Mouse (Mus musculus) CD8-positive naive resting alpha-beta T cell, adult 2 months (primary cell): ENCODE data around the gene Pde2a.

Experiments
- DNase-seq, 2 experiments: peaks; one replicate each; pipeline ENCODE4 v3.0.0; 2022; ENCODE audit warnings: low read depth in 2 of 2, low spot score in 2 of 2

The Pde2a gene

DNA sequence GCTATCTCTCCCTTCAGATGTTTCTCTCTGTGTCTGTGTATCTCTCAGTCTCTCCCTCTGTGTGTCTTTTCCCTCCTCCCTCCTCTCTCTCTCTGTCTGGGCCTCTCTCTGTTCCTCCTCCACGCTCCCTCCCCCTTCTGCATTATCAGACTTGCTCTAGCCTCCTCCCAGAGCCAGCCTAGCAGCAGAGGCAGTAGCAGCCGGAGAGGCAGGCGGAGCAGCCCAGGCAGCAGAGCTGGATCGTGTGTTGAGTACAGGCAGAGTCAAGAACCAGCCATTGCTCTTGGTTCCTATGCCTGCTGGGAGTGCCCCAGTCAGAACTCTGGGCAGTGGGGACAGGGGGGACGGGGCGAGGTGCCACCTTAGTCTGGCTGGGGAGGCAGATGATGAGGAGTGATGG, at the start of gene Pde2a:
TSS of gene Pde2a (plus strand) at position 163 of the 400 bp plus-strand sequence.
- DNase-seq: no peak

DNA sequence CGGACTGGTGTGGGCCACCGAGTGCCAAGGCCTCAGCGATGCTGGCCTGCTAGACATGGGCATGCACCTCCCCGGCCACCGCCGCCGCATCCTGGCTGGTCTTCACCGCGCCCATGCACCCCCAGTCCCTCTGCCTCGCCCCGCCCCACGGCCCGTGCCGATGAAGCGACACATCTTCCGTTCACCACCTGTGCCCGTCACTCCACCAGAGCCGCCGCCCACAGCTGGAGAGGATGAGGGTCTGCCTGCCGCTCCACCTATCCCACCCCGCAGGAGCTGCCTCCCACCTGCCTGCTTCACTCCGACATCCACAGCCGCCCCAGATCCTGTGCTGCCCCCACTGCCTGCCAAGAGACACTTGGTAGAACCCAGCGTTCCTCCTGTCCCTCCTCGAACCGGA, 48.4 kb upstream of the Pde2a start:
- no peak for DNase-seq

DNA sequence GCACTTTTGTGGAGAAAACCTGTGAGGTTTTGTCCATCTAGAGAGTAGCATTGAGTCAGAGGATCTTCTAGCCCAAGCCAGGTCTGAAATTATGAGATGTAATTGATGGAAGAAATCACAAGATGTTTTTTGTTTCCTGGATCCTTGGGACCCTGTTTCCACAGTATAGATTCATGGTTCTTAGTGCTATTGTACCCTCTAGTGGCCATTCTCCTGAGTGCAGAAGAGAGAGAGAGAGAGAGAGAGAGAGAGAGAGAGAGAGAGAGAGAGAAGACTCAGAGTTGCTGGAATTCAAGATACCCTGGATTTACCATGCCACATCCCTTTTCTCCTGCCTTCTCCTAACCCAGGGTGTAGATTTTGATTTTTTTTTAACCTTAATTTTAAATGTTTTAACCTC, 47.3 kb upstream of the Pde2a start:
- DNase-seq: peak in 1 of 2 experiments; percentile 51

DNA sequence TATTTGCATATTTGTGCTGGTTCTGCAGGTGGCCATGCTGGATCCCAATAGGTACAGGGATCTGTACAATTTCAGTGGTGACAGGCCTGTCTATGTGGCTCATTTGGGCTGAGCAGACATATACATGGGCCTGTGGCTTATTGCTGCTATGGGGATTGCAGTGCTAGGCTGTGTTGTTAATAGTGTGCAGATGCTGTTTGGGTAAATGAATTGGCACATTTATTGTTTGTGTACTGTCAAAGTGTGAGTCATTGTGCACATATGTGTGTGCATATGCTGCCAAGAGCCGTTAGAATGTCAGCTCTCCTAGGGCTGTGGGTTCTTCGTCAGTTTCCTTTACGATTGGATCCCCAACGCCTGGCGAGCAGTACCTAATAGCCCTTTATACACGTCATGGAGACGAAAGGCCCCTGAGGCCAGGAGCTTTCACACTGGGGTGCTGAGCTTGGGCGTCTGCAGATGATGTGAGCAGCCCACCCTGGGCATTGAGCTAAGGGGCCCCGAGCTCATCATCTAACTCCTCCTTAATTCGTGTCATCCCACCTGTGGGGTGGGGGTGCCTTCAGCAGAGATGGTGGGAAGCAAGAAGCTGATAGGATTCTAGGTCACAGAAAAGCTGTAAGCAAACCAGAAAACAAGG, 44.7 kb upstream of the Pde2a start:
- no peak for DNase-seq

- peak; percentile 72 to 86 for DNase-seq
Observed at GRCm38 (mm10) chr7:101377741-101378262, 43.7 kb upstream of the Pde2a start.

GRCm38 (mm10) chr7:101378285-101378684, 43.2 kb upstream of the Pde2a start:
- no peak for DNase-seq

GRCm38 (mm10) chr7:101378796-101379465, 42.6 kb upstream of the Pde2a start:
- no peak for DNase-seq

DNA sequence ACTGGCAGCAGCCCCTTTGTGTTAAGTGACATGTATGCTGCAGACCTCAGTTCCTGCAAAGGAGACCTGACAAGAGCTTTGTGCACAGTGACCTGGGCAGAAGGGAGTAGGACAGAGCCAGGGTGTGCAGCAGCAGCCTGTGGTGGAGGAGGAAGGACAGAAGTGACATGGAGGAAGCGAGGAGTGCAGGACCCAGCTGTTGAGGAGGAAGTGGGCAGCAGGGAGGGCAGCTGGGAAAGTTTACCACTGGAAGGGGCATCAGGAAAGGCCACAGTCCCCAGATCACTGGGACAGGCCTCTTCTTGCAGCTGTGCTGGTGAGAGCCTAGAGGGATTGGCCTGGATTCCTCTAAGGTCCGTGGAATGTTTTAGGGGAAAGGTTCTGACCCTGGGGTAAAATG, 41.8 kb upstream of the Pde2a start:
- DNase-seq: no peak

GRCm38 (mm10) chr7:101381512-101381911, 40.0 kb upstream of the Pde2a start:
- DNase-seq: no peak

DNA sequence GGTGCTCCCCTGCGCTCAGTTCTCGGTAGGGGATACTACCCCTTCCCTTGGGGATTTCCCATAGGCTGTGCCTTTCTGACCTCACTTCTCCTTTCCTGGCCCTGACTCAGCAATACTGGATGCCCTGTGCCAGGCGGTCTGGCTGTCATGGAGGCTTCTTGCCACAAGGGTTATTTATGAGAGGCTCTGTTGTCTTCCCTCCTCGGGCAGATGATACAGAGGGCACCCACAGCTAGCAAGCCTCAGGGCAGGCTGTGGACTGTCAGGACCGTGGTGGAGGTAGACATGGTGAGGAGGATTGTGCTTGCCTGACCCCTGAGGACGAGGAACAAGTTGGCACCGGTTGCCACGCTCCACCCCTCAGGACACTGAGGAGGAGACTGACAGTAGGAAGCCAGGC, 39.1 kb upstream of the Pde2a start:
- DNase-seq: no peak

DNA sequence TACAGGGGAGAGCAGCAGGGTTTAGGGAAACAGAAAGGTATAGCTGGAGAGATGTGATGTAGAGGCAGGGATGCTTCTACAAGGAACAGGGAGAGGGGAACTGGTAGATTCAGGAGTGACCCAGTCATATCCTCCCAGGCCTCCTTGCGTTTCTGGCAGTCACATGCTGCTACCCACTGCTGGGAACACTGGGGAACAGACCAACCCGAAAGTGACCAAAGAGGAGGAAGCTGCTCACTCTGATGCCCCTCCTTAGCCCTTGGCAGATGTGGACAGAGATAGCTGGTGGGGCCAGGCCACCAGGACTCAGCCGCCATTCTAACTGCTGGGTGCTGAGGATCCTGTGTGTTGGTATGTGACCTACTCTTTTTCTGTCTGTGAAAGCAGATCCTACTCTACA, 37.7 kb upstream of the Pde2a start:
- no peak for DNase-seq

DNA sequence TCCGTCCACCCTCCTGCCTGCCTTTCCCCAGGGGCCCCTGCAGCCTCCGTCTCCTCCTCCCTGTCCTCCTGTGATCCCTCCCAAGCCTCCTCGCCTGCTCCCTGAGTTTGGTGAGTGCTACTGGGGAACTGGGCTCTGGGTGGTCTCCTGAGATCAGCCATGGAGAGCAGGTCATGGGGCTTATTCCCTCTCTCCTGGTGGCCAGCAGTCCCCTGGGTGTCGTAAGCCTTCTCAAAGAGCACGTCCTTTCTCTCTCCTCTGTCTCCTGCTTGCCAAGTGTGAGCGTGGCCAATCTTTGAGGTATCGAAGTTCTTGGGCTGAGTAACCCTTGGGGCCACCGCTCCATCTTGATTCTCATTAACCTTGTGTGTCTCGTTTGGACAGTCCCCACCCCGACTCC, 36.6 kb upstream of the Pde2a start:
- no peak for DNase-seq

DNA sequence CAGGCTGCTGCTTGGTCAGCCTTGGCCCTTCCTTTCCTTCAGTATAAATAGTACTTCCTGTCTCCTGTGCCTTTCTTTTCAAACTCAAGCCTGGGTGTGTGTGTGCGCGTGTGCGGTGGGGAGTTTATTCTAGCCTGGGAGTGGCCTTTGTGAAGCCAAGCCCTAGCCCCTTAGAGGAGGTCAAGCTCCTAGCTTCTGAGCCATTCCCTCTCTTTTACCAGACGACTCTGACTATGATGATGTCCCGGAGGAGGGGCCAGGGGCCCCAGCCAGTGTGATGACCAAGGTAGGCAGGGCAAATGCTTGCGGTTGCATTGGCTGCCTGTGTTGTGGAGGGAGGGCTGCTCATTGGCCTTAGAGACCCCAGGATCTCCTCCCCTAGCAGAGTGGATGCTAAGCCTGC, 36.2 kb upstream of the Pde2a start:
- no peak for DNase-seq

- no peak for DNase-seq
Observed at GRCm38 (mm10) chr7:101385866-101386452, 35.5 kb upstream of the Pde2a start.

DNA sequence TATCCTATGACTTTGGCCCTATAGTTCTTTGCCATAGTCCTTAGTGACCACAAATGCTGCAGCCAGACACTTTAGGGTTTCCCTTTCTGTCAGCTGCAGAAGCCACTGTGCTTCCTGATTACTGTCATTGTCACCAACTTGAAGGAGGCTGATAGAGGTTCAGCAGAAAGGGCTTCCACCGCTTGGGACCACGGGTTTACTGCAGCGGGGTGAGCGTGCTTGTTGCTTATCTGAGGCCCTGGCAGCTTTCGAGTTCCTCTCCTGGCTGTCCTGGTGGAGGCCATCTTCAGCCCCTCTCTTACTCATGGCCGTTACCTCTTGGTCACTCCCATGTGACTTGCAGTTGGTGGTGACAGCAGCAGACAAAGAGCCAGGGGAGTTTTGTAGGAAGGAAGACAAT, 32.2 kb upstream of the Pde2a start:
- no peak for DNase-seq

DNA sequence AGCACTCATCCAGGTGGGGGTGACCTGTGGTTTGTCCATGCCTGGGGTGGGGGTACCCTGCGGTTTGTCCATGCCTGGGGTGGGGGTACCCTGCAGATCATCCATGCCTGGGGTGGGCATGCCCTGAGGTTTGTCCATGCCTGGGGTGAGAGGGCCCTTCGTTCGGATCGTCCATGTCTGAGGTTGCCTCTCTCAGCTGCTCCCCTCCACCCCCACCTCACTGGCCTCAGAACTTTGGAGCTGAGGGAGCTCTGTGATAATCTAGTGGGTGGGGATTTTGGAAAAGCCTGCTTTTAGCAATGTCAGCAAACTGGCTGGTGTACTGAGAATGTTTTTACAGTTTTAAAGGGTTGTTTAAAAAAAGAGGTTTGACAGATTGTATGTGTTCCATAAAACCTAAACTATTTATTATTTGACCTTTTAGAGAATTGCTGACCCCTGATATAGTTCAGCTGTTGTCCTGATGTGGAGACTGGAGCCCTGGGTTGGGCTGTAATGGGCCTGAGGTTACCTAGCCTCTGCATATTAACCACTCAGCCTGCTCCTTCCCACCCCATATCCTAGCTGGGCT, 29.5 kb upstream of the Pde2a start:
- no peak for DNase-seq

GRCm38 (mm10) chr7:101393015-101393414, 28.5 kb upstream of the Pde2a start:
- no peak for DNase-seq

DNA sequence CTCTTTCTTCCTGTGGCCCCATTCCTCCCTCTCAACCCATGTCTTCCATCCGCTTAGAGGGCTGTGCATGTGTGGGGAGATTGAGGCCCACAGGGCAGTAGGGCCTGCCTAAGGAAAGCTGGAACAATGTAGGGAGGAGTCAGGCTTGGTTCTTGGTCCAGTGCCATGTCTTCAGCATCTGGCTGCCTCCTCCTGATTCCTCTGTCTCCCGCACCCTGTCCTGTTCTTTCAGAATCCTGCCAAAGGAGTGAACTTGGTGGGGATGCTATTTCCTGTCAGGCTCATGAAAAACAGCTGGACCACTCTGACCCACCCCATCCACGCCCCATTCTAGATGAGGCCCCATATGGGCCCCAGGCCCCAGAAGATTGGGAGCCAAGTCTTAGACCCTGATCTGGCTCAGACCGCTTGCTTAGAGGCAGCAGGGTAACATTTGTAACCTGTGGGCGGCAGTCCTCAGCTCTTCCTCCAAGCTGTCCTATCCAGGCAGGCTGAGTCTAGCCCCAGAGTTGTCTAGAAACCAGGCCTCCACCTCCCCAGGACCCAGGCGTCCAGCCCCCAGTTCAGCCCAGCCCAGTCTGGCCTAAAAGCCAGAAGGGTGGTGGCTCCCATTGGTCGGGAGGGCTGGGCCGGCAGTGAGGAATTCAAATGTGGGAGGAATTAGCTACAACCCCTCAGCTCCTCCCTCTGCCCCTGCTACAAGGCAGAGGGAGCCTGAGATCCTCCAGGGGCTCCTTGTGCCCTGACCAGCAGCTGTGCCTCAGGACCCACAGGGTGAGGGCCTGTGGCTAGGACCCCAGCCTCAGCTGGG, 27.6 kb upstream of the Pde2a start:
- DNase-seq: no peak

DNA sequence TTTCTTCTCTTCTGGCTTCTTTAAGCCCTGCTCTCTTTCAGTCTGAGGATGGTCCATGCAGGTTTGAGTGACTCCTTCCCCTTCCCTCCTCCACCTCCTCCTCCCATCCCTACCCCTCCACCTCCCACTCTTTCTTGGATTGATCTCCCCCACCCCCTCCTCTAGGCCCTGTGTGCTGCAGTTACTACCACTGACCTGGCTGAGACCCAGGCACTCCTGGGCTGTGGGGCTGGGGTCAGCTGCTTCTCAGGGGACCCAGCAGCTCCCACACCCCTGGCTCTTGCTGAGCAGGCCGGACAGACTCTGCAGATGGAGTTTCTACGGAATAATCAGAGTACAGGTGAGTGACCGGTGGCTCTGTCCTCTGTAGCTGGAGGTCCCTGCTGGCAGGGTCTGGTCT, 26.9 kb upstream of the Pde2a start:
- no peak for DNase-seq

- no peak for DNase-seq
Observed at GRCm38 (mm10) chr7:101395471-101395870, 26.0 kb upstream of the Pde2a start.

DNA sequence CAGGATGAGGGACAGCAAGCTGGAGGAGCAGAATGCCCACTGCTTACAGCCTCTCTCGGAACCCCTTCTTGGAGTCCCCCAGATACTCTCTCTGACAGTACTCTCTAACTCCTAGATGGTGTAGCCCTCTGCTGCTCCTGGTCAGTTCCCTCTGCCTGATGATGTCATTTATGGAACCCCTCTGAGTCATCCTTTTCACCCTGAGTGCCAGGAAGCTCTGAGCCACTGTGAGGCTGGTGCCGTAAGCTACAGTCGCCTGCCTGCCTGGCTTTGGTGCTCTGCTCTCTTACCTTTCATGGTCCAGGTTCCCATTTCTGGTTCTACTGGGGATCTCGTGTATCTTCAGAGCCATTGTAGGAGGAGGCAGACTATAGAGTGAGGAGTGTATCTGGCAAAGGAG, 24.3 kb upstream of the Pde2a start:
- DNase-seq: no peak
